Mouse (Mus musculus) gastrocnemius, adult 18-20 months (tissue): Measurements from ENCODE around the gene Arcn1. TPM values are rescaled to one million over a fixed set of nuclear protein-coding genes. Genes with fewer than 3 reads are reported as not detected.

Experiments
- DNase-seq: peaks from one replicate; pipeline ENCODE4 v3.0.0; 2021; ENCODE audit warnings: low spot score
- total RNA-seq, 2 experiments: library from RNA; stranded (reverse); gene quantifications; 2 replicates each; pipeline ENCODE4 v1.2.3; 2021

The Arcn1 gene
- total RNA-seq, 2 experiments from 2014 or later: 70.7 to 81.5 TPM

DNA sequence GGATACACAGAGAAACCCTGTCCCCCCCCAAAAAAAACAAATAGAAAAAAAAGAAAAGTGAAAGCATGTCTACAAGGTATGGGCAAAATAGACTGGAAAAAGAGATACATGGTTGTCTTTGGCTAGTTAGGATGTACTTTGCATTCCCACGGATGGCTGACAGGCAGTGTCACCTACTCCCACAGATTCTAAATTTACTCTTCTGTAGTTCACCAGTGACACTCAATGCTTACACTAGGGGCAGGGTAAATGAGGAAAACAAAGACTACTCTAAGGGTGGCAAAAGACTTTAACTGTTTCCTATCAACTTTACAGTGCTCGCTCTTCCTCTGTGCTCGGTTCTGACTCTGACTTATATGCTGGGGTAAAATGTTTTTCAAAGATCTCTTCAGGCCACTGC is 21.0 kb downstream of the Arcn1 start:
- no peak for DNase-seq

DNA sequence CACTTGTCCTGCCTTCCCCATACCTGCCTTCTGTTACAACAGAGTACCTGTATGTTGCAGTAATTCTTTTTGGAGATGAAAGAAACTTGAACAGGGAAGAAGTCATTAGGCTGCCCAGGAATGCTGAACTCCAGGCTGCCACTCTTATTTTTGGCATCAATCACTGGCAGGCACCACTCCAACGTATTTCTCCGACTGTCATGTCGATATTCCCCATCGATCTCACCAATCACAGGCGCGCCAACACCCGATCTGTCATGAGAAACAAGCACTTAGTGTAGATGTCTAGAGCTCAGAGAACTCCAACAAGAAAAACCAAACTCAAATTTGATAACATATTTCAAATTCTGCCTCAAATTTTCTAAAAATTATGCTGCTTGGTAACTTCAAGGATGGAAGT is 22.3 kb downstream of the Arcn1 start:
- no peak for DNase-seq

DNA sequence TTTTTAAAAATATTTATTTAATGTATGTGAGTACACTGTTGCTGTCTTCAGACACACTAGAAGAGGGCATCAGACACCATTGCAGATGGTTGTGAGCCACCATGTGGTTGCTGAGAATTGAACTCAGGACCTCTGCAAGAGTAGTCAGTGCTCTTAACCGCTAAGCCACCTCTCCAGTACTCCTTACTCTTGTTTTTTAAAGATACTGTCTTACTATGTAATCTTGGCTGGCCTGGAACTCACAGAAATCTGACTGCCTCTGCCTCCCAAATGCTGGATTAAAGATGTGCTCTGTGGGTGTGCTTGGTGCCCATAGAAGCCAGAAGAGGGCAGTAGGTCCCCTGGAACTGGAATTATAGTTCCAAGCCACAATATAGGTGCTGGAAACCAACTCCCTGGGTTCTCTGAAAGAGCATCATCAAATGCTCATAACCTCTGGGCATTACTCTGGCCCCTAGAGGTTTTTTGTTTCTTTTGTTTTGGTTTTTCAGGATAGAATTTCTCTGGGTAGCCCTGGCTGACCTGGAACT is 26.9 kb downstream of the Arcn1 start:
- DNase-seq: no peak

DNA sequence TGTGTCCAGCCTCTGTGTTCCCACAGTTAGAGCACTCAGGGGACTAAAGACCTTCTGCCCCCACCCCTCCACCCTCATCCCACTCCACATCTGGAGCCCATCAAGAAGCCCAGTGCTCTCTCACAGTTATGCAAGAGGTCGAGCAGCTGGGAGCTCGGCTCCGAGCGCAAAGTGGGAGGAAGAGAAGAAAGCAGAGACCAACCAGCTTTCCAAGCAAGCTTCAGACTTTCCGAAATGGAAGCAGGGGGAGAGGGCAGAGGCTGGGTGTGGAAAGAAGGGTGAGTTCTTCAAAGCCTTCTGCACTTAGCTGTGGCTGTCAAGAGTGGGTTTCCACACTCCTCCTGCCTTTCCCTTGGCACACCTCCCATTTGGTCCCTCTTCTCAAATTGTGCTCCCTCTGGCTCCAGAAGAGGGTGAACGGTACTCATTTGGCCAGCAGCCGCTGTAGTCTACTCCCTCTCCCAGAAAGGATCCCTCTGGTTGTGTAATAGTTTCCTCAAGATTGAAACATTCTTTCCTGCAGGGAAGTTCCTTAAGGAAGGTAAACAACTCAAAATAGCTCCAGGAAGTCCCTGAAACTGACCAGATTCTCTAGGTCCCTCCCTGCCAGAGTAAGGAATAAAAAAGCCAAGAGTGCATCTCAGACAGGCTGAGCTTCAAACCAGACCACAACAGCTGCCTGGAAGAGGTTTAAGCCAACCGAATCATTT is 30.2 kb downstream of the Arcn1 start:
- peak; percentile 83 for DNase-seq

DNA sequence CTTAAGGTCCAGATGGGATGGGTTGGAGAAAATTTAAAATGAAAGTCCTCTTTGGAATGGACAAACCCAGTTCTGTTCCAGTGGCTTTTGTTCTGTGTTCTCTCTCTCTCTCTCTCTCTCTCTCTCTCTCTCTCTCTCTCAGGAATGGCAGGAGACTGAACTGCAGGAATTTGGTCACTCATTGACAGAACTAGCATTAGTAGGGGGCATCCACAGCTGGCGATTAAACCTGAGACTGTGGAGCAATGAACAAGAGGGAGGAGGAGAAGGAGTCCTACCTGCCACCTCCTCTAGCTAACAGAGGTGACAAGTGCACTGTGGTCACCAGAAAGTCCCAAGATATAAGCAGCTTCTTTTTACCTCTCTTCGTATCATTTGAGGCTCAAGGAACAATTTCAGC is 31.3 kb downstream of the Arcn1 start:
- DNase-seq: no peak

DNA sequence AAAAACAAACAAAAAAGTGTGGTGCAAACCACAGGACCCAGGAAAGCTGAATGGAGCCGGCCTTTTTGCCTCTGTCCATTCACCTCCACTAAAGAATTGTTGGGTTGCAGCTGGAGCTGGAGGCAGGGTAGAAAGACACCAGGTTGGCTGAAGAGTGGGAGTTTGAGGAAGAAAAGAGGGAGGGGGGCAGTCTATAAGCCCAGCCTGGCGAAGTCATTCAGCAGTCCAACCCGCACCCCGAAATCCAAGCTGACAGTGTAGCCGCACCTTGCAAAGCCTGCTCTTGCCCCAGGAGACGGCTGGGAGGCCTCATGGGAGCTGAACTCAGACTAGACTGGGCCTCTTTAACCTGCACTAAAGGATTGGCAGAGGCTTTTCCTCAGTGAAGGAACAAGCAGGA is 31.8 kb downstream of the Arcn1 start:
- DNase-seq: no peak

DNA sequence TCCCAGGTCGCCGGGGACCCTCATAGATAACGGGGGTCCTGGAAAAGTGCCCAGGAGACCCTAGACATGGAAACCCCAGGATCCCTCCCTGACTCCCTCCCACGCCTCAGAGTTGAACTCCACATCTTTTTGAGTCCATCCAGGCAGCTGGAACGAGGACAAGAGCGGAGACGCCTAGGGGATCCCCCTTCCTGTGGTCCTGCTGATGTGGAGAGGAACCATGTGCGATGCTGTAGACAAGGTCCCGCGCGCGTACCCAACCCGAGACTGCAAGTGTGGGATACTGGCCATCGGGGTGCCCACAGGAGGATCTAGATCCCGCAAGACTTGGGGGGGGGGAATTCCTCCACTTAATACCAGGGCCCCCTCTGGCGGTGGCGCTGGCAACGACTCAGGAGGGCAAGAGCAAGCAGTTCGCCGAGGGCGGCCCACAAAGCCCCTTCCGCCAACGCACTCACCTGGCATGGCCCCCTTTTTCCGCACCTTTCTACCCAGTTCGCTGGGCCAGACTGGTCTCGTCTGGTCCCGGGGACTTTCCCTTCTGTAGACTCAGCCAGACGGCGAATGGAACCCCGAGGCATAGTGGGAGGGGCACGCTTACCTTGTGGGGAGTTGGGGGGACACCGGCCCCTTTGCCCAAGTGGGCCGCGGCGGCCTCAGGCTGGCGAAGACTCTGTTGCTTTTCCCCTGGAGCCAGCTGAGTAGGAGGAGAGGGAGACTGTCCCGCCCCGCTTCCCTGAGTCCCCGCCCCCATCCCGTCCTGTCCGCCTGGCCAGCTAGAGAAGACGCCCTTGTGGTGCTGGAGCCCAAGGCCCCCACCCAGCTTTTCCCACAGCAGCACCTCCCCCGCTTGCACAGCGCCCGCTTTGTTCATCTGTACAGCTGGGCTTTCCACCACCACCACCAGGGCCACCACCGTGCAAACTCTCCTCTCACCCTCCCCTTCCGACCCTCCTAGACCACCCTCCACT is 32.8 kb downstream of the Arcn1 start, which contains the start of gene Phldb1:
Phldb1 (minus strand) TSS at position 675 of the 971 bp plus-strand sequence.
- peak; percentile 77 for DNase-seq

DNA sequence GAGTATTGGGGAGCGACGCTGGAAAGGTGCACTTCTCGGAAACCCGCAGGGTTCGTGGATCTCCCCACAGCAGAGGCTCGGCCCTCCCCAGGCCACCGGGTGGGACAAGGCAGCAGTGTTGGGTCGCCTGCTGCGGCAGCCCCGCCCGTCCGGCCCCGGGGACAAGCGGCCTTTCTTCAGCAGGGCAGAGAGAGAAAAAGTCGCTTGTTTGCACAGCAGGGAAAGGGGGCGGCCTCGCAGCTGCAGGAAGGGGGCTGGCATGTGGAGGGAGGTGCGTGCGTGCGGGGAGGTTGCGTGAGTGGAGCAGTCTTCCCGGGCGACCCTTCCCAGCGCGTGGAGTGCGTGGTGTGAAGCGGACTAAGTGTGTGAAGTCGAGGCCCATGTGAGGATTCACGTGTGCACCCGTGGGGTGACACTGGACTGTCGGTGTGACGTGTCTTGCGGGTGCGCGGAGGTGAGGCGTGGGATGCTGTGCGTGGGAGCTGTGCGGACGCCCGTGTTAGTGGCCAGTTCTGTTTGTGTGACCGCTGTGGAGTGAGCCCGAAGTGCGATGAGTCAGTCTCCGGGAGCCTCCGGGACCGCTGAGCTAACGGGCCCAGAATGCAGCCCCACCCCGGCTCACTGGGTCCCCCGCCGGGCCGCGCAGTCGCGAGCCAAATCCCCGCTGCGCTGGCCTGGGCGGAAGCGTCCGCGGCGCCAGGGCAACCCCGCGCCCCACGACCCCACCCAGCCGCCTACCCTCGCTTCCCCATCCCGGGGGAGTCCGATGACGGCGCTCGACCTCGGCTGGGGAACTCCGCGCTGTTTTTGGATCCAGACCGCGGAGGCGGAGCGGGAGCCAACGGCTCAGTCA is 33.7 kb downstream of the Arcn1 start:
- peak; percentile 82 for DNase-seq

DNA sequence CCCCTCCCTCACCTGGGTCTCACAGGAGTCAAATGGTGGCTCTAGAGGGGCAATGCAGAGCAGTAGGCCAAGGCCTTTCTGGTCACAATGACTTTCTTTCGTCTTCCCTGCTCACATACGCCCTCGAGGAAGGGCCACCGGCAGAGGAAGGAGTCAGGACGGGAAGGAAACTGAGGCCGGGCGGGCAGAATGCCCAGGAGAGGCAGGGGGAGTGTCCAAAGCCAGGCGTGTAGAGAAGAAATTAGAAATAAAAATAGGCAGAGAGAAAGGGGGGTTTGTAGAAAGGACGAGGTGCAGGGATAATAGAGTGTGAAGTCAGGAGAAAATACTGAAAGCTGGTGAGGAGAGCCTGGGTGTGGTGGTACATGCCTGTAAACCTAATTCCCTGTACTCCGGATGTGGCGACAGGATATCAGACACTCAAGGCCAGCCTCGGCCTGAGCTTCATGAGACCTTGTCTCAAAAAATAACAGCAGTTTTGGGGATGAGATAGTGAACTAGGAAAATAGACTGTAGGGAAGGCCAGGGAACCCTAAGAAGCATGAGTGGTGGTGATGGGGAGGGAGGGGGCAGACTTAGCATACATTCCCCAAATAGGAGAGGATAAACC is 34.6 kb downstream of the Arcn1 start:
- no peak for DNase-seq

DNA sequence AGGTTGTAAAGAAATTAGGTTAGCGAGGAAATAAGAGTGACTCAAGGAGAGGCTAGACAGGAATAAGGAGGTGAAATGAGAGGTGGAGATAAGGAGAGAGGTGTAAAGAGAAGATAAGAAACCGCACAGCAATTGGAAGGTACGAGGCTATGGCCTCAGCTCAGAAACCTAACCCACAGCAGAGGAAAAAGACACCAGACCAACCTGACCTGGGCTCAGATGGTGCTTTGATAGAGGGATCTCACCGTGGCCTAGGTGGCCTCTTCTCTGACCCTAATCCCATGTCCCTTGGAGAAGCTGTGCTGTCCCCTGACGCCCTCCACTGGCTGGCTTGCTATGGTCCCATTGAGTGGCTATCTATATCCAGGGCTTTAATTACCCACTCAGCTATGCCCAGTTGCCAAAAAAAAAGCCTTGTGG is 35.5 kb downstream of the Arcn1 start:
- no peak for DNase-seq

DNA sequence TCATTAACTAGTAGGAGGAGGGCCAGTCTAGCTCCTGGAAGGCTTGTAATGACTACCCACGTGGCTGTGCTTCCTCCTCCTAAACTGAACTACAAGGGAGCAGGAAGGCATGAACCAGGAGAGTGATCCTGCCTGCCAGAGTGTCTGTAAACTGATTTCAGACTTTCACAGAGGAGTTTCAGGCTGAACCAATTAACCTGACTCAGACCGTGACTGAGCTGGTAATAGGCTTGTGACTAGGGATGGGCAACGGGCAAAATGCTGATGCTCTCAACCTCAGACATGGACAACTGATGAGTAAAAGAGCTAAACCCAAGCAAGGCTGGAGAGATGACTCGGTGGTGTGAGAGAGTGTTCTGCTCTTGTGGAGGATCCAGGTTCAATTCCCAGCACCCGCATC is 40.2 kb downstream of the Arcn1 start:
- DNase-seq: no peak

DNA sequence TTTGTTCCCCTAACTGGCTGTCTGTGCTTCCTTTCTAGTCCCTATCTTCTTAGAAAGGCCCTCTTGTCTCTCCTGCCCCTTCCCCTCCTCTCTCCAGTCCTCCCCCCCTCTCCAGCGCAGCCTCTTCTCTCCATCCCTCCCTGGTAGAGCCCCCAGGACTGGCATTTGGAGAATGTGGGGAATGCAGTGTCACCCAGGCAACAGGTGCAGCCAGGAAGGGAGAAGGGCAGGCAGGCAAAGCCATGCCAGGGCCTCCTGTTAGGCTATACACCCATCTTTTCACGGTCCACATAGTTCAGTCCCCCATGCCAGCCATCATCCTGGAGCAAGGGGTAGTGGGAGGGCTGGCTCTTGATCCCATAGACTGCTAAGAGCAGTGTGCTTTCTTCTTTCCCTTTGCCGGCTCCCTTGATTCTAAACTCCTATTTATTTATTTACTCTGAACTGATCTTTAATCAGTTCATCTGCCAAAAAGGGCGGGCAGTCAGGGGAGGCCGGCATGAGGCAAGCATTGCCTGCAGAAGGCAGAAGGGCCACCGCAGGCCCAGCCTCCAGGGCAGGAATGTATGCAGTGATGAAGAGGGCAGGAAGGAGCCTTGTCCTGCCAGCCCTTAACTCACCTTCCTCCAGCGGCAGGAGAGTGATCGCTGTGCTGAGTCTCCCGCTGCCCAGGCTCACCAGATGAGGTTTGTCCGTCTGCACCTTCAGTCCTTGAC is 41.1 kb downstream of the Arcn1 start:
- no peak for DNase-seq

DNA sequence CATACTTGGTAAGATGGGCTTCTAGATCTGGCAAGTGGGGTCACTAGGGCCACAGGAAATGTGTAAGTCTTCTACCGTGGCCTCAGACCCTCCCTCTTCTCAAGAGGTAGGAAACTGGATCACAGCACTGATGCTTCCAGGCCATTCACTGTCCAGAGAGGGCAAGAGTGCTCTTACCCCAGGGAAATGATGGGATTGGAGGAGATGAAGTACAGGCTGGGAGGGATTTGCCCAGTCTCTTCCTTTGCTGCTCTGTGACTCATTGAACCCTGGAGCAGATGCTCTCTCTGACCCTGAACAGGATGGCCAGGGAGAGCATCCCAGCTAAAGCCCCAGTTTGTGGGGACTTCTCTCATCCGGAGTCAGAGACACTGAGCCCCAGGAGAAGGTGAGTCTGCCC is 43.0 kb downstream of the Arcn1 start:
- peak; percentile 13 for DNase-seq

DNA sequence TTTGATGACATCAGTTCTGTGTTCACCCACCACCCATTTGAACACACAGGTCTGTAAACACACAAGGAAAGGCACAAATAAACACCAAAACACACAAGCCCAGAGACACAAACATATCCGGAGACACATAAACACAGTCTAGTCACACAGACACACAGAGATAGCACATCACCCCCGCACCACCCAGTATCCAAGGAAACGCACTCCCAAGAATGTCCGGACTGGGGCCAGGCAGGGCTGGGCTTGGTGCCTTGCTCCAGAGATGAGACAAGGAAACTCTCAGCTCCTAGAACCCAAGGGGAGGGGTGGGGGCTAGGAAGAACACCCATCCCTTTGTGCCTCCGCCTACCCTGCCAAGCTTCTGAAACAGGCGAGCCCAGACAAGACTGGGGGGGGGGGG is 43.4 kb downstream of the Arcn1 start:
- peak; percentile 69 for DNase-seq

DNA sequence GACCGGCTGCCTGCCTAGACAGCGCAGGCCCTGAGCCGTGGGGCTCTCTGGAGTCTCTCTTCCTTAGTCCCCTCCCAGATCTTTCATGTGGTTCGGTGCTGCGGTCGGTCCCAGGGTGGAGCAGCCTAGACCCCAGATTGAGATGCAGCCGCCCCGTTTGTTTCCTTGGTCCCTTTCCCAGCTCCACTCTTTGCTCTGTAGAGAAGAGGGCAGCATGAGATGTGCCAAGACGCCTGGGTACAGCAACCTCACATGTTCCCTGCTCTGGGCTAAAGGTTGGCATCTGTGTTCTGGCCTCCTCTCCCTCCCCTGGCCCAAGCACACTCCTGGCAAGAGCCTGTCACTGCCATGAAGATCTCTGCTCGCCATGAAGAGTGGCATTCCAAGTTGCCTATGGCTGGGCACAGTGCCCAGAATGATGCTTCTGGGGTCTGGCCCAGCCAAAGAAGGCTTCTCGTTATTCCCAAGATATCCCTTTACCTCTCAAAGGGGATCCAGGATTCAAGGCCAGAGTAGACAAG is 44.1 kb downstream of the Arcn1 start:
- DNase-seq: no peak

DNA sequence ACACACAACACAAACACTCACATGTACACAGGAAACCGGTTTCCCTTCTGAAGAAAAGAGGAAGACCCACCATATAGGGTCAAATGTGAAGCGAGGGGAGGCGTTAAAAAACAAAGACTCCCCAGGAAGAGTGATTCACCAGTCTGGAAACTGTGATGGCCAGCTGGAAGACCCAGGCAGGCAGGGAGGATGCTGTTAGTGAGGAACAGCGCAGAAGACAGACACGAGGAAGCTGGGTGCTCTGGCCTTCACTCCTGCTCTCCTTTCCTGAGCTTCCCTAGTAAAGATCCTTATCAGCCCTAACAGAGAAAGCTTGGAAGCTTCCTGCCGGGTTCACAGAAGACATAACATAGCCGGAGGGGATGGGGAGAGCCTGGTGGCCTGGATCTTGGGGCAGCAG is 44.6 kb downstream of the Arcn1 start:
- peak; percentile 22 for DNase-seq

DNA sequence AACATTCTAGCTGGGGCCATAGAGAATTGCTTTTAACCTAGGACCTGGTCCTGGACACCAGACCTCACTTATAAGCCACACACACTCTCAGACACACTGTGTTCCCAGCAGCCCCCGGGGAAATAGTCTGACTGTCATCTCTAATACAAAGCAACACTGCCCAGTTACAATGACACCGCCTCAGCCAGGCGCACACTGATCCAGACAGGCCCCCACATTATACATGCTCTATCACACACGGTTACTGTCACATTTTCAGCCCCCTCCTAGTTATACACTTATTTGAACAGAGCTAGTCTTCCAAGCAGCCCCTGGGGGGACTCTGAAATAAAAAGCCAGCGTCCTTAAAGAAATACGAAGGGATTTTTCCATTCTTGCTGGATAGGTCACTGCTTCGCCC is 45.1 kb downstream of the Arcn1 start:
- DNase-seq: no peak

DNA sequence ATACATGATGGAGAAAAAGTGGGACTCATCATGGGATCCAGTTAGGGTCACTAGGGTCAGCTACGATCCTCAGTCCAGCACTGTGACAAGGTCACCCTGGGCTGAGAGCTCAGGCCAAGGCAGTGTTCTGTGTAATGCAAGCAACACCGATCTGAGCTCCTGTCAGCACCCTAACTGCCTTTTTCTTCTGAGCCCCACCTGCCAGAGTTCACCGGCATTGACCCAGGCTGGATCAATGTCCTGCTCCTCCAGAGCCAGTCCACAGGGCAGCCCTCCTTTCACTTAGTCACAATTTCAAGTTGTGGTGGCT is 45.8 kb downstream of the Arcn1 start:
- no peak for DNase-seq

DNA sequence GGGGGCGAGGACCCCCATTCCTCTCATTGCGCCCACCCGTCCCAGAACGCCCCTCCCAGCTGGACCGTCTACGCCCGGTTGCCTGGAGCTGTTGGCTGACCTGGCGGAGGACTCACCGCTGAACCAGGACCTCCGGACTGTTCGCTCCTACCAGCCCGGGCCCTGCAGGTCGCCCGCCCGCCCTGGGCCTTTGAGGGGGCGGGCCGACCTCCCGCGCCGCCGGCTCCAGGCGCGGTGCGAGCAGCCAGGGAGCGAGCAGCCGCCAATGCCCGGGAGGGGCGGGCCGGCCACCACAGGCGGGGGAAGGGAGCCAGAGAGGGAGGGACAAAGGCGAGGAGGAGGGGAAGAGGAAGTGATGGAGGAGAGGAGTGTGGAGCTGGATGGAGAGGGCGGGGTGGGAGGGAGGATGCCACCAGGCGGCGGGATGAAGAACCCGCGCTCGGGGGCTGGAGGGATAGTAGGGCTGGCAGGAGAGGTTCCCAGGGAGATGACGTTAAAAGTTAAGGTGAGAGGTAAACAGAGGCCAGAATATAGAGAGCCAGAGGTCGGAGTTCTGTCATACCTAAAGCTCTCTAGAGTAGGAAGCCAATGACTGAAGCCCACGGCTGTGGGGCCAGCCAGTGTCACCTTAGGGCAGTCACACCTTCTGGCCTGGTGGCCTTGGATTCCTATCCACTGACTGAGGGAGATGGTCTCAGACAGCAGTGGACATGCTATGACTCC is 46.3 kb downstream of the Arcn1 start:
- peak; percentile 95 for DNase-seq
